Mouse (Mus musculus) left cerebral cortex, adult 2 months (tissue): ENCODE measurements around the gene Trim17. TPM values are rescaled to one million over a fixed set of nuclear protein-coding genes. Genes with fewer than 3 reads are reported as not detected.

Experiments
- DNase-seq, 2 experiments: peaks; one replicate each; pipeline ENCODE4 v3.0.0; 2021 to 2022; ENCODE audit warnings: low spot score in 2 of 2, mixed read lengths in 1 of 2; ENCODE audit errors: extremely low spot score in 1 of 2
- H3K27ac ChIP-seq: fragments of 200-600 bp; 2 replicates; pipeline ENCODE4 v1.8.1; 2022
- H3K4me3 ChIP-seq: fragments of 200-600 bp; 2 replicates; pipeline ENCODE4 v1.8.1; 2022
- CTCF ChIP-seq: fragments of 200-600 bp; IDR thresholded peaks from 2 replicates; pipeline ENCODE4 v1.8.1; 2022; ENCODE audit warnings: antibody characterized with exemption, mild to moderate bottlenecking, moderate library complexity
- intact Hi-C: fragments of 180-260 bp; cut with DNase I; formaldehyde crosslinking; loops from one replicate; pipeline ENCODE4 v1.15.1; 2025
- long read RNA-seq, 2 experiments: library from polyadenylated mRNA; stranded (forward); transcript quantifications; one replicate each; pipeline ENCODE4 v2.0.0; 2021; ENCODE audit warnings: borderline mapping rate in 2 of 2
- total RNA-seq, 2 experiments: library from RNA; stranded (reverse); gene quantifications; 2 replicates each; pipeline ENCODE4 v1.2.3; 2021

The Trim17 gene
- 1 to 10 TPM; 4.8 to 4.9 TPM for total RNA-seq
- long read RNA-seq, experiment 1, partial matches to known transcripts: 1 of 12 reads
- long read RNA-seq, experiment 1, other reads (novel, unspliced or antisense): 10 of 12 reads
- long read RNA-seq, experiment 2, partial matches to known transcripts: 4 of 14 reads
- long read RNA-seq, experiment 2, other reads (novel, unspliced or antisense): 10 of 14 reads

DNA sequence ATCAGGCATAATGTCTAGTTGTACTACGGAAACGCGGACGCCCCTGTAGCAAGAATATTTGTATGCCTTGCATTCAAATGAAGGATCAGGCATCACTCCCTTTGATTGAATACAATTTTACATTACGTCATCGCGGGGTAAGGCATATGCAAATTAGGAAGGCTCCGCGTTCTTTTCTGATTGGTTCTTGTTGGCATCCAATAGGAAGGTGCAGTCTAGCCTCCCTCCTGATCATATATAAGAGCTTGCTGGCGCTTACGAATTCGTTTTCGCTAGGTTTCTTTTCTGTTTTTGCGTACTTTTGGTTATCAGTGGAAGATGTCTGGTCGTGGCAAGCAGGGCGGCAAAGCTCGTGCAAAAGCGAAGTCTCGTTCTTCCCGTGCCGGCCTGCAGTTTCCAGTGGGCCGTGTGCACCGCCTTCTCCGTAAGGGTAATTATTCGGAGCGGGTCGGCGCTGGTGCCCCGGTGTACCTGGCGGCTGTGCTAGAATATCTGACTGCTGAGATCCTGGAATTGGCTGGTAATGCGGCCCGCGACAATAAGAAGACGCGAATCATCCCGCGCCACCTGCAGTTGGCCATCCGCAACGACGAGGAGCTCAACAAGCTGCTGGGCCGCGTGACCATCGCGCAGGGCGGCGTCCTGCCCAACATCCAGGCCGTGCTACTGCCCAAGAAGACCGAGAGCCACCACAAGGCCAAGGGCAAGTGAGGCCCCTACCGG lies at the start of gene Trim17, which contains the start of gene Hist3h2a:
TSS of gene Trim17 (plus strand) at position 266 of the 723 bp plus-strand sequence.
TSS of gene Hist3h2a (plus strand) at position 266 of the 723 bp plus-strand sequence.
- Histone ChIP-seq H3K27ac (peak within 1 kb of the TSS; percentile 98), H3K4me3 (peak within 1 kb of the TSS; percentile 71)
- peak; percentile 63 for TF ChIP-seq CTCF
- intact Hi-C loops: no loop called here
- DNase-seq: peak; percentile 77 to 84

DNA sequence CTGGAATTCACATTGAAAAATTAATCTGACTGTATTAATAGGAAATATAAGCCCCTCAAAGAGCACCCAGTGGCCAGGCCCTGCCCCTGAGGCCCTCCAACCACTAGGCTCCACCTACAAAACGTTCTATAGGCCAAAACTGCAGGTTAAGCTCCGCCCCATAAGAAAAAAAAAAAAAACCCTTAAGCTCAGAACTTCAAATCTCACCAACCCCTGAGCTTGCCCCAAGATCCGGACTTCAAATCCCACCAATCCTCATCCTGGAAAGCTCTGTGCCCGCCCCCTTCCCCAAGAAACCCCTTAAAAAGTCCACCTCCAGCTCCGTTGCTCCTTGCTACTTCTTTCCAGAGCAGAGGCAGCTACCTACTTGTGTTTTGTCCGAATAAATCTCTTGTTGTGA lies 49.6 kb upstream of the Trim17 start:
- DNase-seq: no peak
- no peak for TF ChIP-seq CTCF
- Histone ChIP-seq H3K4me3 (no peak overlapping the region), H3K27ac (no peak overlapping the region)
- intact Hi-C loops: no loop called here

DNA sequence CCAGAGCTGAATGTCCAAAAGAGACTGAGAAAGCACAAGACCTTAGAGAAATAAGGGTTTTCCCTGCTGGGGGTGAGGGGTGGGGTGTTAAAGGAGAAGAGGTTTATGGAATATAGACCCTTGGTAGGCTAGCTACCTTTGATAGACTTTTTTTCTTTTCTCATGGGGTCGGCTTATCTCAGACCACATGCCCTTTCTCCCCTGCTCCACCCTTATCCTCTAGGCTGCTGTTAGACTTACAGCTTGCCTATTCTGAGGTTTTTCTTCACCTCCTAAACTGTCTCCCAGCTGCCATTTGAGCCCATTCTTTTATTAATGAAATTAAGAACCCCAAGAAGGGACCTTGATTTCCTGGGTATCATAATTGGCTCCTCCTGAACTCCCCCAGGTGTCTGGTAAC lies 40.7 kb upstream of the Trim17 start:
- intact Hi-C loops: no loop called here
- no peak for DNase-seq
- TF ChIP-seq CTCF: no peak
- H3K4me3 ChIP-seq: no peak overlapping the region
- no peak overlapping the region for H3K27ac ChIP-seq

DNA sequence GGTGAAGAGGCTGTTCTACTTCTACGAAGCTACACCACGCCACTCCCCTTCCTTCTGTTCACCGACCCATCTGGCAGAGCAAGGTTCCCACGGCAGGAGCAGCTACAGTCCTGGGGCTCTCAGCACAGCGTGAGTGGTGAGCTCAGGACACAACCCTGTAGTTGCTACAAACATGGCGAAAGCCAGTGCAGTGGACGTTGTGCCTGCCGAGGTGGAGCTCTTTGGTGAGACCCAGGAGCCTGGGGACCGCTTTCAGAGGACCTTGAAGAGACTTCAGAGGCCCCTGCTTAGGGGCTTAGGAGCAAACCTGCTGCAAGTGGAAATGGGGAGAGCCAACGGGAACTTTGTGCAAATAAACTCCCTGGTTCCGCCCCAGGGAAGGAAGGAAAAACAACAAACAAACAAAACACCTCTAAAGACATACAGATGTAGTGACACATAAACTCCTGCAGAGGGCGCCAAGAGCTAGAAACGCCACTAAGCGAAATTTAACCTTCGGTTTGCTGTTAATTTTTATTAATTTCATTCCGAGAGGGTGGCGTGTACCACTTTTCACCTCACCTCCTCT lies 39.9 kb upstream of the Trim17 start:
- no peak overlapping the region for H3K27ac ChIP-seq
- intact Hi-C loops: loop anchor here (5.0 kb wide), 1 partner anchor 383 kb away; no protein-coding TSS in a partner anchor
- DNase-seq: no peak
- peak; percentile 85 for TF ChIP-seq CTCF
- peak overlapping the region; percentile 14; the same call in 1 of the 2 replicates for H3K4me3 ChIP-seq

DNA sequence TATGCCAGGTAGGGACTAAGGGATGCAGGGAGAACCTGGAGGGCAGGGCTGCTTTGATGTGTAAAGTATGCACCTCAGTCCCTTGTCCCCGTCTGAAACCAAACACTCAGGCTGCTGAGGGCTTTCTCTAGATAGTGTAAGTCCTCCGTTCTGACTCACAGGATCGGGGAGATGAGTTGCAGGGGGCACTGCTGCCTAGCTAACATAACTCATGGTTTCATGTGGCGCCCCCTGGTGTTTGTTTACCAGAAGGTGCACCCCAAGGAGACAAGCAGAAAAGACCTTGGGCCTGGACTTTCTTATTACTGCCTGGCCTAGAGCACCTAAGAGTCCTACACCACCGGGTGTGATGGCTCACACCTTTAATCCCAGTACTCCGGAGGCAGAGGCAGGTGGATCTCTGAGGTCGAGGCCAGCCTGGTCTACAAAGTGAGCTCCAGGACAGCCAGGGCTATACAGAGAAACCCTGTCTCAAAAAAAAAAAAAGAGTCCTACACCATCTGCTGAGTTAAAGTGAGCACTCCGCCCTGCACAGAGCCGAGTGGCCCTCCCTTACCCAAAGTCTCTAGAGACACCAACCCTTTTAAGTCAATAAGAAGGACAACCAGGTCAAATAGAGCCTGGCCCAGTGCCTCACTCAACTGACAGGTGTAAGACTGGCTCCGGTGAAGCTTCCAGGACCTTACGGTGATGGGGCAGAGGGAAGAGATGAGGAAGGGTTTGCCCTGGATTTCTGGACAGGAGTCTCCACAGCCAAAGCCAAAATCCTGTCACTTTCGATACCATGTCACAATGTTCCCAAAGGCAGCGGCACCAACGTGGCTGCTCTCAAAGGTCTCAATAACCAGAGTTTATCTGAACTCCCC lies 37.4 kb upstream of the Trim17 start:
- no peak for DNase-seq
- intact Hi-C loops: loop anchor here (5.0 kb wide), 1 partner anchor 380 kb away; no protein-coding TSS in a partner anchor
- Histone ChIP-seq H3K27ac (no peak overlapping the region), H3K4me3 (no peak overlapping the region)
- peak; percentile 59 for TF ChIP-seq CTCF

DNA sequence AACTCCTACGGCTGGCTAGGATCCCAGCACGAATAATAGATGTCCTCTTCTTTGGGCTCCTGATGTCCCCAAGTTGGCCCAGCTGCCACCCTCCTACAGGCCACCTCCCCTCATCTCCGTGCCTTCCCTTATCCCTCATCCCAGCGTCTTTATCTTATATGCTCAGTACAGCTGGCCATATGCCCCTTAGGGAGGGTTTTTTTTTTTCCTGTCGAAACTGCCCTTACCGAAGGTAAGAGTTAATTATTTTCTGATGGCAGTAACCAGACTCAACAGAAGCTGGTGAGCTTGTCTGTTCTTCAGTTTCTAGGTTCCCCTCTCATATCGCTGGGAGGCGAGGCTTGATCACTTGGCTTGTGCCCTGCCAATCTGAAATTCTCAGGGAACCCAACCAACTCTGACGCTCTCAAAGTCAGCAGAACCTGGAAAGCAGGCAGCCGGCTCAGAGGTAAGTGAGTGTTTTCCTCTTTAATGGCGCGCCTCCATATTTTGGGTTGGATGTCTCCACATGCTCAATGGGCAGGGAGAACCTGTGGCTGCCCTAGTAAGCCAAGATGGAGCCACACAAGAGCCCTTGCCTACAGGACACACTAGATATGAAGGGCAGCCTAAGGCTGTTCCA lies 36.6 kb upstream of the Trim17 start, which contains the start of gene Btnl10:
TSS of gene Btnl10 (plus strand) at position 164 of the 622 bp plus-strand sequence.
- intact Hi-C loops: loop anchor here (5.0 kb wide), 1 partner anchor 379 kb away; no protein-coding TSS in a partner anchor
- TF ChIP-seq CTCF: no peak
- Histone ChIP-seq H3K4me3 (no peak within 1 kb of the TSS), H3K27ac (no peak within 1 kb of the TSS)
- DNase-seq: no peak

DNA sequence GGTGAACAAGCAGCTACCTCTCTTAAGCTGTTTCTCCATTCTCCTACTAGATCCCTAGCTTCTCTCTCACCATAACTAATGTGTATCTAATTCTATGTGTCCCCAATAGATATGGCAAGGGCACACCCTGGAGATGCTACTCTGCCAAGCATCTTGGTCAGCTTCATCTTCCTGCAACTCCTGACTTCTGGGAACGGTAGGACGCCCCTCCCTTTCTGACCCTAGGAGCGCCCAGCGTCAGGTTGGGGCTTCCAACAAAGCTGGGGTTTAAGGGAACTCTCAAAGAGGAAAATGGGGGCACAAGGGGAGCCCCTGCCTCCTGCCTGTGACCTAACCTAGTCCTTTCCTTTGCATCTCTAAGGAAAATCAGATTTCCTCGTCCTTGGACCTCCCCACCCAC lies 35.7 kb upstream of the Trim17 start:
- no peak for TF ChIP-seq CTCF
- no peak overlapping the region for H3K27ac ChIP-seq
- H3K4me3 ChIP-seq: no peak overlapping the region
- intact Hi-C loops: loop anchor here (5.0 kb wide), 1 partner anchor 379 kb away; no protein-coding TSS in a partner anchor
- no peak for DNase-seq

DNA sequence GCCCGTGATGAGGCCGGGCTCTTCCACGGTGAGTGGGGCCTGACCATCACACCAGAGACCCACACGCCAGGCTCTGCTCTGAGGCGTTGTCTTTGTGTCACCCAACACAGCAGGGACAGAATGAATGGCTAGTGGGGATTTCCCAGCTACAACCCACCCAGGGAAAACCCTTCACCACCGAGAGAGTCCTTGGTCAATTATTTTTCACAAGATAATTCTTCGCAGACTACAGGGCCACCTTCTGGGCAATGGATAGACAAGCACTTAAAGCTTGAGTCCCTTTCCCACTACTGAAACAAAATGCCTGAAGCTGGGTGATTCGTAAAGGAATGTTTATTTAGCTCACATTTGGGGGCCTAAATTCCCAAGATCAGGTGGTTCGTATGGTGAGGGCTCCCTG lies 32.1 kb upstream of the Trim17 start:
- no peak overlapping the region for H3K4me3 ChIP-seq
- intact Hi-C loops: no loop called here
- no peak for TF ChIP-seq CTCF
- no peak overlapping the region for H3K27ac ChIP-seq
- DNase-seq: no peak

DNA sequence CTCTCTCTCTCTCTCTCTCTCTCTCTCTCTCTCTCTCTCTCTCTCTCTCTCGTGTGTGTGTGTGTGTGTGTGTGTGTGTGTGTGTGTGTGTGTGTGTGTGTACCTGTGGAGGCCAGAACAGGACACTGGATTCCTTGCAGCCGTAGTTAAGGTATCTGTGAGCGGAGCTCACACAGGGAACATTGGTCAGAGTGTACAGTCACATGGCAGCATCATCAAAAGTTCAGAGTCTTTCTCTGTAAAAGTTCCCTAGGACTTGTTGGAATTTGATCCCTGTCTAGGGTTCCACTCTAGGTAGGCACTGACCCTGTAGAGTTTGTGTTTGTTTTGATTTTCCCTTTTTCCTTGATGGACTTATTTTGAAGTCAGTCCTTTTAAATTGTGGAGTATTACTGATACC lies 27.8 kb upstream of the Trim17 start:
- TF ChIP-seq CTCF: no peak
- intact Hi-C loops: no loop called here
- Histone ChIP-seq H3K27ac (no peak overlapping the region), H3K4me3 (no peak overlapping the region)
- no peak for DNase-seq

DNA sequence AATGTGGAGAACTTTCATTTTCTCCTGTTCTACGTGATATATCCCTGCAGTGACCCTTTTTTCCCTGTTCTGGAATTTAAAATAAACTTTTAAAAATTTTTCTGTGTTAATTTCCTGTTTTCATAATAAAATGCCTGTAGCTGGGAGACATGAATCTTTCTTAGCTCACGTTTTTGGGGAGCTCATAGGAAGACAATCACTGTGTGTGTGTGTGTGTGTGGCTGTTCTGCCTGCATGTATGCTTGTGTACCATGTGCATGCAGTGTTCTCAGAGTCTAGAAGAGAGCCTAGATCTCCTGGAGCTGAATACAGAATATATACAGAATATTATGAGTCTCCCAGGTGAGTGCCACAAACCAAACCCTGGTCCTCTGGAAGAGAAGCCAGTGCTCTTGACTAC lies 27.4 kb upstream of the Trim17 start:
- no peak for DNase-seq
- TF ChIP-seq CTCF: no peak
- Histone ChIP-seq H3K27ac (no peak overlapping the region), H3K4me3 (no peak overlapping the region)
- intact Hi-C loops: no loop called here
